Mouse (Mus musculus) erythroblast, embryonic 14.5 days (primary cell): Measurements from ENCODE around the gene Mettl7a2. TPM values are rescaled to one million over a fixed set of nuclear protein-coding genes. Genes with fewer than 3 reads are reported as not detected.
"Not testable (repeated sequence)": the region's sequence is repeated elsewhere in the genome, so short reads cannot be mapped to it uniquely, and the experiment has no call there.

Source experiments
- H3K27me3 ChIP-seq: 2 replicates; pipeline ENCODE4 v1.6.1; 2012; ENCODE audit warnings: inconsistent platforms; ENCODE audit not compliant: control insufficient read depth
- H3K36me3 ChIP-seq: 2 replicates; pipeline ENCODE4 v1.6.1; 2012; ENCODE audit warnings: mild to moderate bottlenecking, inconsistent platforms; ENCODE audit not compliant: control insufficient read depth
- H3K4me1 ChIP-seq: 2 replicates; pipeline ENCODE4 v1.6.1; 2012; ENCODE audit warnings: inconsistent platforms; ENCODE audit not compliant: control insufficient read depth
- H3K4me3 ChIP-seq: replicated peaks from 2 replicates; pipeline ENCODE3; 2012; ENCODE audit warnings: moderate library complexity, mild to moderate bottlenecking, inconsistent platforms
- H3K9me3 ChIP-seq: 2 replicates; pipeline ENCODE4 v1.6.1; 2012; ENCODE audit warnings: low read length, inconsistent platforms, mixed read lengths; ENCODE audit not compliant: control insufficient read depth
- GATA1 ChIP-seq: IDR thresholded peaks from 2 replicates; pipeline ENCODE4 v1.6.1; 2012; ENCODE audit warnings: low read length, inconsistent platforms, mixed read lengths
- TAL1 ChIP-seq: IDR thresholded peaks from 3 replicates; pipeline ENCODE4 v1.6.1; 2012; ENCODE audit warnings: low read length, inconsistent platforms, mixed read lengths
- polyA plus RNA-seq: library from polyadenylated mRNA; stranded (reverse); fragments of >175 nt; gene quantifications from 2 replicates; pipeline ENCODE4 v1.2.3, GENCODE M21; 2012

The Mettl7a2 gene
- polyA plus RNA-seq, 1 experiment = not detected

DNA sequence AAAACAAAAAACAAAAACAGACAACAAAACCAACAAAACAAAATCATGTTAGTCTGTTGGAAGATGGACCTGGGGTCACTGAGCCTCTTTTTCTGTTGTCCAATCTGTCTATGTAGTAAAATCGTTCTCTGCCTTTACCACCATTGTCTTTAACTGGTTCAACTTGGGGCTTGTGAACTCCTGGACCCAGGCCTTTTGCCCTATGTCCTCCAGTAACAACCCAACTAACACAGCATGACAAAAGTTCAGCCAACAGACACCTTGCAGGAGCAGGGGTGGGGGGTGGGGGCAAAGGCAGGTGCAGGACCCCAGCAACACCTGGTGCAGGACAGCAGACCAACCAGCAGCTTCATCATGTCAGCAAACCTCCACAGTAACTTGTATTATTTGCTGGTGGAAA lies 33.1 kb upstream of the Mettl7a2 start:
- peaks cover 4% of the 10 kb centered on the region for H3K9me3 ChIP-seq
- no peak overlapping the region for H3K4me3 ChIP-seq
- TF ChIP-seq TAL1 (no peak), GATA1 (no peak)
- peaks cover 1% of the 10 kb centered on the region for H3K36me3 ChIP-seq
- H3K4me1 ChIP-seq = peaks cover 14% of the 10 kb centered on the region
- H3K27me3 ChIP-seq = no peaks in the 10 kb centered on the region

- H3K36me3 ChIP-seq = no peaks in the 10 kb centered on the region; the same call in 1 of the 2 replicates
- no peak for TF ChIP-seq GATA1
- no peak for TF ChIP-seq TAL1
- H3K27me3 ChIP-seq = no peaks in the 10 kb centered on the region
- H3K9me3 ChIP-seq = peaks cover 3% of the 10 kb centered on the region
- H3K4me1 ChIP-seq = peaks cover 14% of the 10 kb centered on the region
- no peak overlapping the region for H3K4me3 ChIP-seq
Observed at GRCm38 (mm10) chr15:100320295-100320905, 32.6 kb upstream of the Mettl7a2 start.

DNA sequence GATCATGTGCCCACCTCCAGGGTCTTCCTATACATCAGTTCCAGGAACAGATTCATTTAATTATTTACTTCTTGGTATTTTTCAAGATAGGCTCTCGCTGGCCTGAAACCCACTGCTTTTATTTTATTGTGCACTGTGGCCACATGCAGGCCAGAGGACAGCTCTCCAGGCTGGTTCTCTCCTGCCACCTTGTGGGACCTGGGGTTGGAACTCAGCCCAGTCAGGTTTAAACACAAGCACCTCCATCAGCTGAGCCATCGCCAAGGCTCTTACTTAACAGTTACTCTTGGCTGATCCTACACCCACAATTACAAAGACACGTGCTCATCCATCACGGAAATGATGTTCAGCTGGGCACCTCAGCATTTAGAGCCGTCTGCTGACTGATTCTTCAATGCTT lies 31.9 kb upstream of the Mettl7a2 start:
- TF ChIP-seq GATA1 (no peak), TAL1 (no peak)
- peaks cover 3% of the 10 kb centered on the region for H3K9me3 ChIP-seq
- no peaks in the 10 kb centered on the region for H3K36me3 ChIP-seq
- H3K4me1 ChIP-seq = peaks cover 14% of the 10 kb centered on the region
- H3K27me3 ChIP-seq = no peaks in the 10 kb centered on the region
- H3K4me3 ChIP-seq = no peak overlapping the region

DNA sequence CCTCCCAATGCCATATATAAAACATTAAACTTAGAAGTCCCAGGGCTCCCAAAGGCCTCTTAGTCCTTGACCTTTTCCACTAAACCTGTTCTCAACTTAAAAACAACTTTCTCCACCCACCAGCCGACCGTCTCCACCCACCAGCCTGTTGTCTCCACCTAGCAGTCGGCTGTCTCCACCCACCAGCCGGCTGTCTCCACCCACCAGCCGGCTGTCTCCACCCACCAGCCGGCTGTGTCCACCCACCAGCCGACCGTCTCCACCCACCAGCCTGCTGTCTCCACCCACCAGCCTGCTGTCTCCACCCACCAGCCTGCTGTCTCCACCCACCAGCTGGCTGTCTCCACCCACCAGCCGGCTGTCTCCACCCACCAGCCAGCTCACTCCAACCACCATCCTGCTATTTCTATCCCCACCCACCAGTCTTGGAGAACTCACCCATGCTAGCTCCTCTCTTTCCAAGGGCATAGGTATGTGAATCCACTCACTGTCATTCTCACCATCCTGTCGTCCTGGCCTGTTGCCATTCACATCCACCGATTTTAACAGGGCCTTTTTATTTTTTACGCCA lies 28.9 kb upstream of the Mettl7a2 start:
- Histone ChIP-seq H3K27me3 (no peaks in the 10 kb centered on the region), H3K4me3 (no peak overlapping the region), H3K4me1 (peaks cover 14% of the 10 kb centered on the region), H3K9me3 (peaks cover 3% of the 10 kb centered on the region), H3K36me3 (no peaks in the 10 kb centered on the region)
- no peak for TF ChIP-seq TAL1
- TF ChIP-seq GATA1 = no peak

GRCm38 (mm10) chr15:100325235-100325634 lies 27.8 kb upstream of the Mettl7a2 start:
- Histone ChIP-seq H3K27me3 (no peaks in the 10 kb centered on the region), H3K4me1 (peaks cover 14% of the 10 kb centered on the region), H3K36me3 (no peaks in the 10 kb centered on the region), H3K4me3 (no peak overlapping the region), H3K9me3 (peaks cover 3% of the 10 kb centered on the region)
- no peak for TF ChIP-seq TAL1
- no peak for TF ChIP-seq GATA1

DNA sequence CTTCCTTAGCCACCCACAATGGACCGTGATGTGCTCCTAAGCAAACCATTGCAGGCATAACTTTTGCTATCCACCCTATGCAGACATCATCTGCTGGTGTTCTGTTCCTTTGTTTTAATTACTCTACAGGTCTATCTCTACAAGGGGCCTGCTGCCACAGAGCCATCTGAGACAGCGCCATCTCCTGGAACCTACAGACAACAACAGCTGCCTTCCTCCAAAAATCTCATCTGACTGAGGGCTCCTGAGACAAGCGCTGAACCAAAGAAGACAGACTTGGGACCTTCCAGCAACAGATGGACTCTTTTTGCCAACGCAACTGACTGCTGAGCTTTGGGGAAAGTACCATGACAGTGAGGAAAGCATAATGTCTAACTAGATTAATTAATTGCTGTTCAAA lies 24.9 kb upstream of the Mettl7a2 start:
- H3K36me3 ChIP-seq, H3K4me3 ChIP-seq, H3K27me3 ChIP-seq, H3K9me3 ChIP-seq: not testable (repeated sequence)
- peaks cover 14% of the 10 kb centered on the region for H3K4me1 ChIP-seq

GRCm38 (mm10) chr15:100329336-100329735 lies 23.7 kb upstream of the Mettl7a2 start:
- H3K36me3 ChIP-seq, H3K9me3 ChIP-seq, H3K4me1 ChIP-seq, H3K27me3 ChIP-seq, H3K4me3 ChIP-seq: not testable (repeated sequence)

DNA sequence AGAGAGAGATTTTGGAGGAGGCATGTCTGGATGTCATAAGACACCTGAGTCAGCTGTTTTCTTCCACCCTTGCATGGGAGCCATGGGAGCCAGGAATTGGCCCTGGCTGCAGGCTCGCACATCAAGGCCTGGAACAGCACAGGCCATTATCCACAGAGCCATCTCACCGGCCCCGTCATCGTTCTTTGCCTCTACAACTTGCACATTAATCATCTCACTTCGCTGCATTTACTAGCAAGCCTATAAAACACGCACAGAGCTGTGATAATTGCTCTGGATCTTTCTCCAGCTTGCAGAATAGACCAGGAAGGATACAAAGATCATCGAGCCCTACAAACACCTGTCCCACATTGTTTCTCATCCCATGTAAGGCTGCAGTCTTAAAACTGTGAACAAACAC lies 22.3 kb upstream of the Mettl7a2 start:
- Histone ChIP-seq H3K4me3 (no peak overlapping the region), H3K27me3 (no peaks in the 10 kb centered on the region), H3K9me3 (no peaks in the 10 kb centered on the region), H3K36me3 (no peaks in the 10 kb centered on the region), H3K4me1 (no peaks in the 10 kb centered on the region)
- no peak for TF ChIP-seq TAL1
- TF ChIP-seq GATA1 = no peak

DNA sequence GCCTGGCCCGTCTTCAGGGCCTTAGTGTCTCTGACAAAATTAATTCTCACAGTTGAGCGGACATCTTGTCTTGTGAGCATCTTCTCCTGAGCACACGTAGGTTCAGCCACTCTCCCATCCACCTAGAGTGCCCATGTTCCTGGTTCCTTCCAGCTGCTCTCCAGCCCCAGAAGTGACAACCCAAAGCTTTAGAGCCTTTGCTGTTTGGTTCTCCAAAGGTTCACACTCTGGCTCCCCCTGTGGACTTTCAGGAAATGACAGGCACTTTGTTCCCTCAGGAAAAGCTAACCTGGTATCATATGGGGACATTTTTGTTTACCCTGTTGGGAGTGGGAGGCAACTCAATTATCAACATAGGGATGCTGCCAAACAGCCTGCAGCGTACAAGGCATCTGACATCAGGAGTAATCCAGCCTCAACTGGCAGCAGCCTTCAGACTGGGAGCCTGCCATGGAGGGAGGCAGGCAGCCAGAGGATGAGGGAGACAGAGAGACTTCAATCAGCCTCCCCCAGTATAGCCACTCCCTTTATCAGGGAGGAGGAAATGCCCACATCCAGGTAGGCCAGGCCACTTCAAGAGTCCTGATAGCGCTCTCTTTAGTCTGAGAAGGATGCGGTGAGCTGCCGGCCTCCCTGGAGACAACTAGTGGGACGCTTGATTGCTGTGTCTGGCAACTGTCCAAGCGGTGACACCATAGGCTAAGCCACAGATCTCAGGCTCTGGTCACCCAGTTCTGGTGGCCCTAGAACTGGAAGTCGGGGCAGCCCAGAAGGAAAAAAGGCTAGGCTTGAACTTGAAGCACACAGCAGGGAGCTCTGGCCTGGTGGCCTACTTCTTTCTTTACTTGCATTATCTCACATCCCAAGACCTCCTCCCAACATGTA lies 20.7 kb upstream of the Mettl7a2 start:
- H3K4me3 ChIP-seq, H3K36me3 ChIP-seq, H3K9me3 ChIP-seq, H3K4me1 ChIP-seq, H3K27me3 ChIP-seq: not testable (repeated sequence)

DNA sequence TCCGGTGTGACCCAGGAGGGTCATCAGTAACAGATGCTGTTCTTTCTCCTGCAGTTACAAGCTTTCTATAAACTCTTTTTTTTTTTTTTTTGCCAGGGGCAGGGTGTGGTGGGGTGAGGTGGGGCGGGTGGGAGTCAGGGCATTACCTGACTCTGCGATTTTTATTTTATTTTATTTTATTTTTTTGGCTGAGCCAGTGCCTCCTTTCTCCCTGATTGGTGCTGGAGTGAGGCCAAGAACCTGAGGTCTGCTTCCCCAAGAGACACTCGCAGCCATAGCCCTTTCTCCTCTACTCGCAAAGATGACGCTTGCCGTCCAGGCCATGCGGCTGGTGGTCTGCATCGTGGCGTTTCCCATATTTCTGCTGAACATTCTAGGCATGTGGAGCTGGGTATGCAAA lies 18.4 kb upstream of the Mettl7a2 start, which contains the start of gene Mettl7a3:
Mettl7a3 (plus strand) TSS at position 301 of the 400 bp plus-strand sequence.
- Histone ChIP-seq H3K4me3 (no peak within 1 kb of the TSS), H3K4me1 (peaks cover 10% of the 10 kb centered on the region), H3K27me3 (no peaks in the 10 kb centered on the region), H3K36me3 (no peaks in the 10 kb centered on the region), H3K9me3 (no peaks in the 10 kb centered on the region)
- TF ChIP-seq GATA1 = no peak
- no peak for TF ChIP-seq TAL1

- not testable (repeated sequence) for H3K36me3 ChIP-seq, H3K4me3 ChIP-seq, H3K27me3 ChIP-seq, H3K9me3 ChIP-seq
- H3K4me1 ChIP-seq = peaks cover 10% of the 10 kb centered on the region
Observed at GRCm38 (mm10) chr15:100337328-100337727, 15.7 kb upstream of the Mettl7a2 start.

- H3K9me3 ChIP-seq, H3K27me3 ChIP-seq, H3K4me3 ChIP-seq, H3K36me3 ChIP-seq: not testable (repeated sequence)
- peaks cover 10% of the 10 kb centered on the region for H3K4me1 ChIP-seq
Observed at GRCm38 (mm10) chr15:100337847-100338246, 15.2 kb upstream of the Mettl7a2 start.

GRCm38 (mm10) chr15:100341314-100341980 lies 11.6 kb upstream of the Mettl7a2 start:
- not testable (repeated sequence) for H3K9me3 ChIP-seq, H3K4me3 ChIP-seq, H3K36me3 ChIP-seq, H3K27me3 ChIP-seq
- H3K4me1 ChIP-seq = peaks cover 10% of the 10 kb centered on the region
